Mouse (Mus musculus) E14TG2a.4 (cell line): ENCODE measurements around the gene Hrh1.
A peak's percentile ranks its signal among the peaks of the same experiment; 100 is the strongest.

Experiments
- H3K27me3 ChIP-seq: 2 replicates; pipeline ENCODE4 v1.6.1; 2014; ENCODE audit warnings: low read length, control low read depth; ENCODE audit not compliant: insufficient read depth
- H3K36me3 ChIP-seq: 2 replicates; pipeline ENCODE4 v1.6.1; 2014; ENCODE audit warnings: low read length, control low read depth; ENCODE audit not compliant: insufficient read depth
- H3K4me1 ChIP-seq: replicated peaks from 2 replicates; pipeline ENCODE4 v1.6.1; 2014; ENCODE audit warnings: low read depth, low read length, control low read depth
- H3K4me3 ChIP-seq: replicated peaks from 2 replicates; pipeline ENCODE4 v1.5.1; 2014; ENCODE audit warnings: mild to moderate bottlenecking, low read length
- H3K9me3 ChIP-seq: 2 replicates; pipeline ENCODE4 v1.6.1; 2014; ENCODE audit warnings: low read length, control low read depth
- CTCF ChIP-seq: conservative IDR thresholded peaks from 2 replicates; pipeline ENCODE4 v1.5.1; 2014; ENCODE audit warnings: low read length
- NANOG ChIP-seq: IDR thresholded peaks from 2 replicates; pipeline ENCODE4 v1.6.1; 2014; ENCODE audit warnings: borderline replicate concordance, low read length, mixed read lengths
- POU5F1 ChIP-seq: IDR thresholded peaks from 2 replicates; pipeline ENCODE4 v1.6.1; 2014; ENCODE audit warnings: low read length, borderline replicate concordance

Gene Hrh1

GRCm38 (mm10) chr6:114458191-114458590 is 60.5 kb downstream of the Hrh1 start:
- Histone ChIP-seq H3K27me3 (no peaks in the 10 kb centered on the region), H3K4me1 (no peaks in the 10 kb centered on the region), H3K9me3 (no peaks in the 10 kb centered on the region), H3K4me3 (no peak overlapping the region), H3K36me3 (no peaks in the 10 kb centered on the region)
- TF ChIP-seq POU5F1 (no peak), CTCF (no peak), NANOG (no peak)

- H3K36me3 ChIP-seq = no peaks in the 10 kb centered on the region
- no peaks in the 10 kb centered on the region for H3K4me1 ChIP-seq
- TF ChIP-seq NANOG (no peak), POU5F1 (no peak), CTCF (no peak)
- H3K27me3 ChIP-seq = 0 out of 2 replicates have a peak, but pooled peaks cover 8% of the 10 kb centered on the region
- H3K4me3 ChIP-seq = no peak overlapping the region
- no peaks in the 10 kb centered on the region for H3K9me3 ChIP-seq
Observed at GRCm38 (mm10) chr6:114459969-114460368, 62.2 kb downstream of the Hrh1 start.

- 0 out of 2 replicates have a peak, but pooled peaks cover 8% of the 10 kb centered on the region for H3K27me3 ChIP-seq
- H3K4me1 ChIP-seq = no peaks in the 10 kb centered on the region
- no peak overlapping the region for H3K4me3 ChIP-seq
- TF ChIP-seq CTCF = peak; percentile 90
- no peak for TF ChIP-seq POU5F1
- H3K9me3 ChIP-seq = no peaks in the 10 kb centered on the region
- no peaks in the 10 kb centered on the region for H3K36me3 ChIP-seq
Observed at GRCm38 (mm10) chr6:114461536-114461935, 63.8 kb downstream of the Hrh1 start.

- no peak overlapping the region for H3K4me3 ChIP-seq
- peak; percentile 74 for TF ChIP-seq CTCF
- no peak for TF ChIP-seq POU5F1
- no peak for TF ChIP-seq NANOG
- peaks cover 11% of the 10 kb centered on the region for H3K27me3 ChIP-seq
- no peaks in the 10 kb centered on the region for H3K4me1 ChIP-seq
- H3K9me3 ChIP-seq = no peaks in the 10 kb centered on the region
- H3K36me3 ChIP-seq = no peaks in the 10 kb centered on the region
Observed at GRCm38 (mm10) chr6:114462747-114463146, 65.0 kb downstream of the Hrh1 start.

- Histone ChIP-seq H3K9me3 (no peaks in the 10 kb centered on the region), H3K27me3 (peaks cover 35% of the 10 kb centered on the region), H3K4me1 (no peaks in the 10 kb centered on the region), H3K36me3 (no peaks in the 10 kb centered on the region), H3K4me3 (no peak overlapping the region)
- no peak for TF ChIP-seq NANOG
- TF ChIP-seq CTCF = no peak
- no peak for TF ChIP-seq POU5F1
Observed at GRCm38 (mm10) chr6:114473541-114473940, 75.8 kb downstream of the Hrh1 start.

- Histone ChIP-seq H3K27me3 (peaks cover 35% of the 10 kb centered on the region), H3K4me1 (no peaks in the 10 kb centered on the region), H3K4me3 (no peak overlapping the region), H3K9me3 (no peaks in the 10 kb centered on the region), H3K36me3 (no peaks in the 10 kb centered on the region)
- TF ChIP-seq CTCF (no peak), POU5F1 (no peak)
Observed at GRCm38 (mm10) chr6:114474059-114474458, 76.3 kb downstream of the Hrh1 start.

- no peaks in the 10 kb centered on the region for H3K4me1 ChIP-seq
- H3K27me3 ChIP-seq = peaks cover 39% of the 10 kb centered on the region
- no peak for TF ChIP-seq NANOG
- no peak for TF ChIP-seq CTCF
- no peak for TF ChIP-seq POU5F1
- H3K4me3 ChIP-seq = no peak overlapping the region
- H3K9me3 ChIP-seq = no peaks in the 10 kb centered on the region
- H3K36me3 ChIP-seq = no peaks in the 10 kb centered on the region
Observed at GRCm38 (mm10) chr6:114474911-114475310, 77.2 kb downstream of the Hrh1 start.

GRCm38 (mm10) chr6:114478771-114479170 is 81.0 kb downstream of the Hrh1 start:
- Histone ChIP-seq H3K27me3 (peaks cover 45% of the 10 kb centered on the region), H3K4me3 (no peak overlapping the region), H3K4me1 (no peaks in the 10 kb centered on the region), H3K9me3 (no peaks in the 10 kb centered on the region), H3K36me3 (no peaks in the 10 kb centered on the region)
- no peak for TF ChIP-seq POU5F1
- no peak for TF ChIP-seq NANOG
- no peak for TF ChIP-seq CTCF

GRCm38 (mm10) chr6:114479644-114480410 is 82.1 kb downstream of the Hrh1 start:
- TF ChIP-seq CTCF (peak; percentile 23; the same call in 1 of the 2 replicates), NANOG (no peak), POU5F1 (no peak)
- peaks cover 41% of the 10 kb centered on the region for H3K27me3 ChIP-seq

More at GRCm38 (mm10) chr6:114479644-114480410, 82.1 kb downstream of the Hrh1 start:
- Histone ChIP-seq H3K9me3 (no peaks in the 10 kb centered on the region), H3K36me3 (no peaks in the 10 kb centered on the region), H3K4me1 (no peaks in the 10 kb centered on the region), H3K4me3 (no peak overlapping the region)
